ENCODE assay signal across 10 mouse cellular contexts in the genomic region with DNA sequence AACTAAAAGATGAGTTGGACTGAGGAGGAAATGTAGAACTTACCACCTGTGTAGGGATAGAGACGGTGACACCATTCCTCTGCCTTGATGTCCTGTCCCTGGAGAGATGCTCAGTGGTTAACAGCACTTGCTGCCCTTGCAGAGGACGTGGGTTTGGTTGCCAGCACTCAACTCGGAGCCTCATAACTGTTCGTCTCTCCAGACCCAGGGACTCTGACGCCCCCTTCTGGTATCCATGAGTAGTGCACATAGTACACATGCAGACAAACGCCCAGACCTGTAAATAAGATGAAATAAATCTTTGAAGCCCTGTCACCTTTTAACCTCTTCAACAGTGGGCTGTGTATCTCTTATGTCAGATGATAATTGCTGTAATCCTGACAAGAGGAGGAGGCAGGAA. TPM values are rescaled to one million over a fixed set of nuclear protein-coding genes. Genes with fewer than 3 reads are reported as not detected.
A peak's percentile ranks its signal among the peaks of the same experiment; 100 is the strongest.
DNase-seq lines count a peak whose midpoint lies in the region; ATAC-seq and TF ChIP-seq lines count a peak whose summit lies in the region.
"Had no signal": no experiment of that assay in that cellular context is flagged by ENCODE, and none has a peak within 500 bp of the region (broad histone marks: within the 10 kb centered on the region; RNA-seq: fewer than 3 reads in every experiment).

No protein-coding gene starts in this region.

- no peak; the same call in 1 of the 2 replicates for TF ChIP-seq RAD21 in MEL (IDR thresholded peaks at IDR 0.05; ENCODE audit: low read depth, low read length)

- peak; percentile 55 for TF ChIP-seq CTCF in intestine, postnatal 0 days (IDR thresholded peaks at IDR 0.05; ENCODE audit: low read depth)
- TF ChIP-seq CTCF in midbrain, postnatal 0 days (IDR thresholded peaks at IDR 0.05): peak; percentile 49
- TF ChIP-seq CTCF in MEL (IDR thresholded peaks at IDR 0.05 in 2 of 3, conservative IDR thresholded peaks at IDR 0.05 in 1 of 3; ENCODE audit: control insufficient read depth in 1 of 3, insufficient read depth in 1 of 3, low read depth in 2 of 3, low read length in 3 of 3, poor library complexity in 1 of 3, severe bottlenecking in 1 of 3): peak; percentile 63 to 80 (median 68)

- H3K9ac ChIP-seq in intestine, postnatal 0 days (ENCODE audit: low read depth, low read length): no peak overlapping the region
- H3K9ac ChIP-seq in intestine, embryonic 15.5 days: no peak overlapping the region
- H3K9ac ChIP-seq in midbrain, postnatal 0 days (replicated peaks; ENCODE audit: low read length, poor library complexity, severe bottlenecking): no peak overlapping the region
- H3K9ac ChIP-seq in MEL (ENCODE audit: control insufficient read depth, low read depth, low read length, poor library complexity, severe bottlenecking): no peak overlapping the region
- H3K9ac ChIP-seq: stomach, embryonic 15.5 days had no signal

- no peak for TF ChIP-seq POLR2A in MEL (IDR thresholded peaks at IDR 0.05; ENCODE audit: control insufficient read depth in 1 of 2, insufficient read depth in 1 of 2, low read depth in 1 of 2, low read length in 2 of 2, poor library complexity in 1 of 2)

- DNase-seq in midbrain, postnatal 0 days (ENCODE audit: low spot score): no peak
- DNase-seq in midbrain, embryonic 10.5 days (ENCODE audit: low spot score): no peak
- DNase-seq in MEL (ENCODE audit: low read depth, low spot score): peak; percentile 55
- peak; percentile 34 for DNase-seq in naive thymus-derived CD4-positive, alpha-beta T cell, adult 2 months (ENCODE audit: low read depth)
- DNase-seq in spleen, postnatal 4 days (ENCODE audit: low spot score in 2 of 2): no peak

- H3K79me2 ChIP-seq in MEL (ENCODE audit: control insufficient read depth, insufficient read depth, low read length, poor library complexity): no peaks in the 10 kb centered on the region

- ATAC-seq in intestine, postnatal 0 days: no peak
- no peak for ATAC-seq in intestine, embryonic 15.5 days
- no peak for ATAC-seq in midbrain, postnatal 0 days (ENCODE audit: low FRiP score)
- ATAC-seq in megakaryocyte-erythroid progenitor cell, adult 5-6 weeks (replicated peaks; ENCODE audit: low FRiP score, low TSS enrichment, poor library complexity, severe bottlenecking): no peak

- no peaks in the 10 kb centered on the region for H3K9me3 ChIP-seq in intestine, postnatal 0 days (ENCODE audit: control insufficient read depth)
- H3K9me3 ChIP-seq in intestine, embryonic 15.5 days: no peaks in the 10 kb centered on the region
- H3K9me3 ChIP-seq in midbrain, postnatal 0 days (ENCODE audit: low read length): no peaks in the 10 kb centered on the region
- no peaks in the 10 kb centered on the region for H3K9me3 ChIP-seq in midbrain, embryonic 10.5 days (replicated peaks)
- H3K9me3 ChIP-seq in MEL (replicated peaks; ENCODE audit: insufficient read depth, low read length): no peaks in the 10 kb centered on the region
- H3K9me3 ChIP-seq: hindbrain, embryonic 10.5 days; stomach, embryonic 15.5 days had no signal

- no peak overlapping the region for H3K4me2 ChIP-seq in intestine, postnatal 0 days (replicated peaks; ENCODE audit: low read depth)
- no peak overlapping the region for H3K4me2 ChIP-seq in intestine, embryonic 15.5 days (replicated peaks)
- H3K4me2 ChIP-seq in midbrain, postnatal 0 days (ENCODE audit: low read depth, low read length, poor library complexity, severe bottlenecking): no peak overlapping the region
- H3K4me2 ChIP-seq: stomach, embryonic 15.5 days had no signal

- peaks cover 67% of the 10 kb centered on the region for H3K36me3 ChIP-seq in intestine, postnatal 0 days (ENCODE audit: control insufficient read depth, insufficient read depth)
- H3K36me3 ChIP-seq in intestine, embryonic 15.5 days: peaks cover 18% of the 10 kb centered on the region
- peaks cover 45% of the 10 kb centered on the region for H3K36me3 ChIP-seq in midbrain, postnatal 0 days (ENCODE audit: insufficient read depth, low read length)
- H3K36me3 ChIP-seq in midbrain, embryonic 10.5 days: peaks cover 91% of the 10 kb centered on the region
- H3K36me3 ChIP-seq in MEL (ENCODE audit: control insufficient read depth in 1 of 2, insufficient read depth in 2 of 2, low read length in 2 of 2): peaks cover 0 to 25% of the 10 kb centered on the region in 2 experiments; a peak in 2 of 4 replicates

- H3K4me3 ChIP-seq in intestine, postnatal 0 days (ENCODE audit: low read depth, low read length): no peak overlapping the region
- H3K4me3 ChIP-seq in intestine, embryonic 15.5 days (replicated peaks): no peak overlapping the region
- H3K4me3 ChIP-seq in midbrain, postnatal 0 days (ENCODE audit: low read depth, low read length): no peak overlapping the region
- no peak overlapping the region for H3K4me3 ChIP-seq in midbrain, embryonic 10.5 days
- no peak overlapping the region for H3K4me3 ChIP-seq in MEL (ENCODE audit: control insufficient read depth in 1 of 2, insufficient read depth in 1 of 2, low read depth in 2 of 2, low read length in 2 of 2)
- H3K4me3 ChIP-seq: hindbrain, embryonic 10.5 days; stomach, embryonic 15.5 days had no signal

- H3K27me3 ChIP-seq in intestine, postnatal 0 days (replicated peaks; ENCODE audit: control insufficient read depth, insufficient read depth, low read length): no peaks in the 10 kb centered on the region
- H3K27me3 ChIP-seq in intestine, embryonic 15.5 days (replicated peaks): no peaks in the 10 kb centered on the region
- no peaks in the 10 kb centered on the region for H3K27me3 ChIP-seq in midbrain, postnatal 0 days (ENCODE audit: insufficient read depth, low read length)
- H3K27me3 ChIP-seq in midbrain, embryonic 10.5 days (ENCODE audit: low read depth, poor library complexity, severe bottlenecking): no peaks in the 10 kb centered on the region
- H3K27me3 ChIP-seq in MEL (ENCODE audit: control insufficient read depth in 1 of 2, insufficient read depth in 2 of 2, low read length in 2 of 2): no peaks in the 10 kb centered on the region
- H3K27me3 ChIP-seq: stomach, embryonic 15.5 days had no signal

- 82% methylated on average over 6 of the region's 6 CpGs for WGBS in intestine, postnatal 0 days
- WGBS in intestine, embryonic 15.5 days: 79% methylated on average over 6 of the region's 6 CpGs
- 82% methylated on average over 6 of the region's 6 CpGs for WGBS in midbrain, postnatal 0 days
- WGBS in midbrain, embryonic 10.5 days: 82% methylated on average over 6 of the region's 6 CpGs

- TF ChIP-seq EP300 in MEL (IDR thresholded peaks at IDR 0.05; ENCODE audit: low read depth in 1 of 2, low read length in 2 of 2): no peak

- no peak overlapping the region for H3K27ac ChIP-seq in intestine, postnatal 0 days (ENCODE audit: low read depth, low read length)
- no peak overlapping the region for H3K27ac ChIP-seq in intestine, embryonic 15.5 days
- H3K27ac ChIP-seq in midbrain, postnatal 0 days (ENCODE audit: low read depth, low read length): no peak overlapping the region
- H3K27ac ChIP-seq in midbrain, embryonic 10.5 days (replicated peaks): no peak overlapping the region
- H3K27ac ChIP-seq in MEL (ENCODE audit: control insufficient read depth, low read depth, low read length): no peak overlapping the region
- H3K27ac ChIP-seq: hindbrain, embryonic 10.5 days; stomach, embryonic 15.5 days had no signal

- no peaks in the 10 kb centered on the region for H3K4me1 ChIP-seq in intestine, postnatal 0 days (replicated peaks; ENCODE audit: control insufficient read depth, insufficient read depth, low read length)
- 0 out of 2 replicates have a peak, but pooled peaks cover 2% of the 10 kb centered on the region for H3K4me1 ChIP-seq in intestine, embryonic 15.5 days (replicated peaks)
- no peaks in the 10 kb centered on the region for H3K4me1 ChIP-seq in midbrain, postnatal 0 days (ENCODE audit: insufficient read depth, low read length)
- H3K4me1 ChIP-seq in midbrain, embryonic 10.5 days: 0 out of 2 replicates have a peak, but pooled peaks cover 3% of the 10 kb centered on the region
- H3K4me1 ChIP-seq in MEL (ENCODE audit: control insufficient read depth in 1 of 2, insufficient read depth in 2 of 2, low read length in 2 of 2): no peaks in the 10 kb centered on the region
- H3K4me1 ChIP-seq: stomach, embryonic 15.5 days had no signal

RNA-seq across cellular contexts. Expression of a gene that starts 17.9 kb away (rescaled TPM):
- 39.5 and 41.6 TPM in 2 replicates for polyA plus RNA-seq in intestine, postnatal 0 days (2015; fragmentation: Nextera tagmentation; extraction: Ambion mirVana)
- 34.1 and 38.7 TPM in 2 replicates for polyA plus RNA-seq in intestine, embryonic 15.5 days (2015; fragmentation: Nextera tagmentation; extraction: Ambion mirVana)
- 54.0 and 63.3 TPM in 2 replicates for total RNA-seq in midbrain, postnatal 0 days (2014; rRNA removed)
- 86.8 and 90.9 TPM in 2 replicates for polyA plus RNA-seq in midbrain, postnatal 0 days (2015; fragmentation: Nextera tagmentation; extraction: Ambion mirVana)
- polyA plus RNA-seq in midbrain, embryonic 10.5 days (2016; fragmentation: Nextera tagmentation; extraction: Ambion mirVana): 63.8 and 65.9 TPM in 2 replicates
- 60.9 and 69.6 TPM in 2 replicates for total RNA-seq in MEL (2012; rRNA removed)
- polyA plus RNA-seq in MEL (2012; ENCODE audit: insufficient read depth in 1 of 2, insufficient read length in 2 of 2, low read depth in 1 of 2, low replicate concordance in 2 of 2, missing spikeins in 1 of 2): 10 to 100 TPM in 1 of 2 experiments, not detected in 1; 56.2 TPM
- 33.3 and 58.9 TPM in 2 replicates for total RNA-seq in megakaryocyte-erythroid progenitor cell, adult 5-6 weeks (2014; fragmentation: Nextera tagmentation)
- total RNA-seq in megakaryocyte-erythroid progenitor cell, adult 5-6 weeks (2017): 43.5 and 120 TPM in 2 replicates

RNA-seq across cellular contexts. Expression of a gene that starts 18.0 kb away (rescaled TPM):
- polyA plus RNA-seq in intestine, postnatal 0 days (2015; fragmentation: Nextera tagmentation; extraction: Ambion mirVana): 148 and 182 TPM in 2 replicates
- polyA plus RNA-seq in intestine, embryonic 15.5 days (2015; fragmentation: Nextera tagmentation; extraction: Ambion mirVana): 51.4 and 65.0 TPM in 2 replicates
- total RNA-seq in midbrain, postnatal 0 days (2014; rRNA removed): 34.0 and 39.1 TPM in 2 replicates
- polyA plus RNA-seq in midbrain, postnatal 0 days (2015; fragmentation: Nextera tagmentation; extraction: Ambion mirVana): 52.8 and 54.0 TPM in 2 replicates
- polyA plus RNA-seq in midbrain, embryonic 10.5 days (2016; fragmentation: Nextera tagmentation; extraction: Ambion mirVana): 33.3 and 36.0 TPM in 2 replicates
- total RNA-seq in MEL (2012; rRNA removed): 15.8 and 17.3 TPM in 2 replicates
- 10 to 100 TPM in 1 of 2 experiments, not detected in 1; 26.7 TPM for polyA plus RNA-seq in MEL (2012; ENCODE audit: insufficient read depth in 1 of 2, insufficient read length in 2 of 2, low read depth in 1 of 2, low replicate concordance in 2 of 2, missing spikeins in 1 of 2)
- 13.7 and 19.9 TPM in 2 replicates for total RNA-seq in megakaryocyte-erythroid progenitor cell, adult 5-6 weeks (2014; fragmentation: Nextera tagmentation)
- 14.0 and 18.3 TPM in 2 replicates for total RNA-seq in megakaryocyte-erythroid progenitor cell, adult 5-6 weeks (2017)

RNA-seq across cellular contexts. Expression of a gene that starts 26.1 kb away (rescaled TPM):
- 28.7 and 29.3 TPM in 2 replicates for polyA plus RNA-seq in intestine, postnatal 0 days (2015; fragmentation: Nextera tagmentation; extraction: Ambion mirVana)
- 53.4 and 59.8 TPM in 2 replicates for polyA plus RNA-seq in intestine, embryonic 15.5 days (2015; fragmentation: Nextera tagmentation; extraction: Ambion mirVana)
- total RNA-seq in midbrain, postnatal 0 days (2014; rRNA removed): 37.1 and 46.5 TPM in 2 replicates
- polyA plus RNA-seq in midbrain, postnatal 0 days (2015; fragmentation: Nextera tagmentation; extraction: Ambion mirVana): 50.0 TPM in 2 replicates
- 57.5 and 60.4 TPM in 2 replicates for polyA plus RNA-seq in midbrain, embryonic 10.5 days (2016; fragmentation: Nextera tagmentation; extraction: Ambion mirVana)
- 27.9 and 31.7 TPM in 2 replicates for total RNA-seq in MEL (2012; rRNA removed)
- polyA plus RNA-seq in MEL (2012; ENCODE audit: insufficient read depth in 1 of 2, insufficient read length in 2 of 2, low read depth in 1 of 2, low replicate concordance in 2 of 2, missing spikeins in 1 of 2): 10 to 100 TPM in 1 of 2 experiments, not detected in 1; 32.3 TPM
- 12.1 and 17.6 TPM in 2 replicates for total RNA-seq in megakaryocyte-erythroid progenitor cell, adult 5-6 weeks (2014; fragmentation: Nextera tagmentation)
- total RNA-seq in megakaryocyte-erythroid progenitor cell, adult 5-6 weeks (2017): 4.8 and 7.9 TPM in 2 replicates

RNA-seq across cellular contexts. Expression of a gene that starts 44.2 kb away (rescaled TPM):
- polyA plus RNA-seq in intestine, postnatal 0 days (2015; fragmentation: Nextera tagmentation; extraction: Ambion mirVana): 260 and 264 TPM in 2 replicates
- polyA plus RNA-seq in intestine, embryonic 15.5 days (2015; fragmentation: Nextera tagmentation; extraction: Ambion mirVana): 88.8 and 95.7 TPM in 2 replicates
- total RNA-seq in midbrain, postnatal 0 days (2014; rRNA removed): 22.0 and 26.7 TPM in 2 replicates
- polyA plus RNA-seq in midbrain, postnatal 0 days (2015; fragmentation: Nextera tagmentation; extraction: Ambion mirVana): 42.3 and 44.9 TPM in 2 replicates
- 33.6 and 34.1 TPM in 2 replicates for polyA plus RNA-seq in midbrain, embryonic 10.5 days (2016; fragmentation: Nextera tagmentation; extraction: Ambion mirVana)
- 37.8 and 44.4 TPM in 2 replicates for total RNA-seq in MEL (2012; rRNA removed)
- polyA plus RNA-seq in MEL (2012; ENCODE audit: insufficient read depth in 1 of 2, insufficient read length in 2 of 2, low read depth in 1 of 2, low replicate concordance in 2 of 2, missing spikeins in 1 of 2): 100 to 1,000 TPM in 1 of 2 experiments, 10 to 100 TPM in 1; 54.2 to 107 TPM
- total RNA-seq in megakaryocyte-erythroid progenitor cell, adult 5-6 weeks (2014; fragmentation: Nextera tagmentation): 62.0 and 80.6 TPM in 2 replicates
- total RNA-seq in megakaryocyte-erythroid progenitor cell, adult 5-6 weeks (2017): 36.1 and 42.0 TPM in 2 replicates

Comparison
In these comparisons a context has a peak if more than half of its experiments do, and no peak if none do; other contexts are left out.
1. DNase-seq: peak in MEL (single experiment) and naive thymus-derived CD4-positive, alpha-beta T cell, adult 2 months (single experiment); none in midbrain, postnatal 0 days (single experiment), midbrain, embryonic 10.5 days (single experiment) and spleen, postnatal 4 days (0 of 2).
2. Peak in every context shown above with its lines, with median percentiles within 50 percentile points of each other: CTCF ChIP-seq.